Mouse (Mus musculus) CH12.LX (cell line): ENCODE results near the gene Mt1. TPM values are rescaled to one million over a fixed set of nuclear protein-coding genes. Genes with fewer than 3 reads are reported as not detected.

Experiments
- DNase-seq: peaks from one replicate; pipeline ENCODE4 v3.0.0-alpha.2; 2013; ENCODE audit errors: extremely low read depth
- H3K27ac ChIP-seq: 2 replicates; pipeline ENCODE4 v1.5.1; 2012; ENCODE audit warnings: low read depth, mild to moderate bottlenecking, control low read depth, moderate library complexity; ENCODE audit not compliant: insufficient read depth
- H3K27me3 ChIP-seq: replicated peaks from 2 replicates; pipeline ENCODE3; 2012; ENCODE audit warnings: inconsistent platforms
- H3K36me3 ChIP-seq, 2 experiments: replicated peaks in 1 of 2; 2 replicates each; pipeline versions ENCODE3 to v1.6.1; 2012; ENCODE audit warnings: inconsistent platforms in 1 of 2, low read length in 1 of 2, mild to moderate bottlenecking in 1 of 2, mixed read lengths in 1 of 2, moderate library complexity in 1 of 2; ENCODE audit not compliant: control insufficient read depth in 1 of 2, insufficient read depth in 1 of 2
- H3K4me1 ChIP-seq, 2 experiments: 2 replicates each; pipeline ENCODE4 v1.6.1; 2012; ENCODE audit warnings: inconsistent platforms in 1 of 2, moderate library complexity in 1 of 2; ENCODE audit not compliant: insufficient read depth in 2 of 2, control insufficient read depth in 1 of 2
- H3K4me2 ChIP-seq: 2 replicates; pipeline ENCODE4 v1.6.1; 2012; ENCODE audit warnings: low read depth, mild to moderate bottlenecking, control low read depth; ENCODE audit not compliant: poor library complexity, insufficient read depth, severe bottlenecking
- H3K4me3 ChIP-seq, 3 experiments: fragments of 150-350 bp in 1 of 3; sonication (generic) in 1 of 3; replicated peaks in 1 of 3; 2 replicates each; pipeline versions ENCODE3 to v1.5.1; 2011 to 2012; ENCODE audit warnings: low read depth in 2 of 3, low read length in 2 of 3, mild to moderate bottlenecking in 2 of 3, moderate library complexity in 2 of 3, control low read depth in 1 of 3, improper control_type of control experiment in 1 of 3, inconsistent platforms in 1 of 3, mixed read lengths in 1 of 3; ENCODE audit not compliant: poor library complexity in 1 of 3
- H3K79me2 ChIP-seq: replicated peaks from 2 replicates; pipeline ENCODE4 v1.6.1; 2012; ENCODE audit warnings: mild to moderate bottlenecking, moderate library complexity; ENCODE audit not compliant: control insufficient read depth, poor library complexity, insufficient read depth, severe bottlenecking; ENCODE audit errors: extremely low read depth
- H3K9ac ChIP-seq: 2 replicates; pipeline ENCODE4 v1.6.1; 2012; ENCODE audit warnings: low read depth, mild to moderate bottlenecking, control low read depth, moderate library complexity; ENCODE audit not compliant: insufficient read depth
- H3K9me3 ChIP-seq: replicated peaks from 2 replicates; pipeline ENCODE3; 2012; ENCODE audit warnings: low read length, inconsistent platforms, mixed read lengths
- BHLHE40 ChIP-seq: IDR thresholded peaks from 2 replicates; pipeline ENCODE4 v1.6.1; 2011; ENCODE audit warnings: mild to moderate bottlenecking, low read depth, low read length, improper control_type of control experiment
- CHD1 ChIP-seq: IDR thresholded peaks from 2 replicates; pipeline ENCODE4 v1.6.1; 2012; ENCODE audit warnings: low read depth, low read length, improper control_type of control experiment, inconsistent platforms
- CTCF ChIP-seq, 2 experiments: IDR thresholded peaks in 1 of 2; conservative IDR thresholded peaks in 1 of 2; 2 replicates each; pipeline ENCODE4 v1.5.1; 2011 to 2012; ENCODE audit warnings: low read depth in 2 of 2, low read length in 2 of 2, improper control_type of control experiment in 1 of 2, inconsistent platforms in 1 of 2, mild to moderate bottlenecking in 1 of 2, moderate library complexity in 1 of 2
- ELF1 ChIP-seq: IDR thresholded peaks from 2 replicates; pipeline ENCODE4 v1.6.1; 2014; ENCODE audit warnings: low read depth, mild to moderate bottlenecking, inconsistent platforms, low read length, improper control_type of control experiment
- EP300 ChIP-seq: IDR thresholded peaks from 2 replicates; pipeline ENCODE4 v1.6.1; 2011; ENCODE audit warnings: low read length, improper control_type of control experiment
- ETS1 ChIP-seq: conservative IDR thresholded peaks from 2 replicates; pipeline ENCODE4 v1.6.1; 2012; ENCODE audit warnings: low read depth, mild to moderate bottlenecking, inconsistent platforms, low read length, improper control_type of control experiment, moderate library complexity
- GABPA ChIP-seq: IDR thresholded peaks from 2 replicates; pipeline ENCODE4 v1.6.1; 2012; ENCODE audit warnings: low read depth, low read length, improper control_type of control experiment, inconsistent platforms; ENCODE audit not compliant: insufficient replicate concordance
- IRF4 ChIP-seq: IDR thresholded peaks from 2 replicates; pipeline ENCODE4 v1.6.1; 2014; ENCODE audit warnings: low read depth, mild to moderate bottlenecking, inconsistent platforms, low read length, improper control_type of control experiment
- JUN ChIP-seq: IDR thresholded peaks from 2 replicates; pipeline ENCODE4 v1.6.1; 2011; ENCODE audit warnings: low read depth, mild to moderate bottlenecking, low read length, improper control_type of control experiment, moderate library complexity; ENCODE audit not compliant: insufficient read depth
- KAT2A ChIP-seq: IDR thresholded peaks from 2 replicates; pipeline ENCODE4 v1.6.1; 2012; ENCODE audit warnings: low read length, improper control_type of control experiment, inconsistent platforms; ENCODE audit not compliant: insufficient replicate concordance
- MAFK ChIP-seq: IDR thresholded peaks from 2 replicates; pipeline ENCODE4 v1.6.1; 2011; ENCODE audit warnings: low read length, improper control_type of control experiment; ENCODE audit not compliant: insufficient replicate concordance
- MAX ChIP-seq: IDR thresholded peaks from 2 replicates; pipeline ENCODE4 v1.6.1; 2011; ENCODE audit warnings: low read length, improper control_type of control experiment
- MEF2A ChIP-seq: IDR thresholded peaks from 2 replicates; pipeline ENCODE4 v1.6.1; 2014; ENCODE audit warnings: low read depth, mild to moderate bottlenecking, inconsistent platforms, low read length, improper control_type of control experiment, borderline replicate concordance
- MXI1 ChIP-seq: IDR thresholded peaks from 2 replicates; pipeline ENCODE4 v1.6.1; 2011; ENCODE audit warnings: mild to moderate bottlenecking, low read depth, low read length, improper control_type of control experiment
- NELFE ChIP-seq: IDR thresholded peaks from 2 replicates; pipeline ENCODE4 v1.6.1; 2011; ENCODE audit warnings: low read depth, low read length, improper control_type of control experiment
- POLR2A ChIP-seq: IDR thresholded peaks from 2 replicates; pipeline ENCODE4 v1.6.1; 2011; ENCODE audit warnings: low read depth, mild to moderate bottlenecking, improper control_type of control experiment, low read length
- POLR2AphosphoS2 ChIP-seq: IDR thresholded peaks from 2 replicates; pipeline ENCODE4 v1.6.1; 2011; ENCODE audit warnings: low read depth, low read length, improper control_type of control experiment
- TBP ChIP-seq: conservative IDR thresholded peaks from 2 replicates; pipeline ENCODE4 v1.6.1; 2011; ENCODE audit warnings: low read depth, low read length, improper control_type of control experiment
- TCF12 ChIP-seq: IDR thresholded peaks from 2 replicates; pipeline ENCODE4 v1.6.1; 2014; ENCODE audit warnings: low read depth, mild to moderate bottlenecking, inconsistent platforms, low read length, improper control_type of control experiment
- ZMIZ1 ChIP-seq: IDR thresholded peaks from 2 replicates; pipeline ENCODE4 v1.6.1; 2012; ENCODE audit warnings: low read depth, mild to moderate bottlenecking, inconsistent platforms, low read length, improper control_type of control experiment
- ZNF384 ChIP-seq: IDR thresholded peaks from 2 replicates; pipeline ENCODE4 v1.6.1; 2012; ENCODE audit warnings: low read depth, low read length, improper control_type of control experiment, inconsistent platforms
- dilution Hi-C: fragments of 300-500 bp; cut with MboI; formaldehyde crosslinking; loops from 2 replicates; pipeline ENCODE4 v1.14.3; 2020; ENCODE audit warnings: low sequenced_read_pairs; ENCODE audit not compliant: extremely low pct_unique_long_range_greater_than_20kb, extremely low pct_ligation_motif_present
- in situ Hi-C: fragments of 300-500 bp; cut with MboI; formaldehyde crosslinking; loops from 3 replicates; pipeline ENCODE4 v1.14.3; 2019; ENCODE audit warnings: low sequenced_read_pairs, low pct_ligation_motif_present, low pct_unique_long_range_greater_than_20kb, mixed read lengths
- polyA plus RNA-seq: library from polyadenylated mRNA; unstranded; fragments of >175 nt; gene quantifications from 2 replicates; pipeline ENCODE4 v1.2.1, GENCODE M21; 2012; ENCODE audit warnings: low read depth; ENCODE audit not compliant: insufficient read length
- total RNA-seq, 2 experiments: library from RNA; depleted of rRNA; stranded (reverse); fragments of 300-350 nt in 1 of 2; fragments of >200 nt in 1 of 2; gene quantifications; 2 replicates each; pipeline ENCODE4 v1.2.3; 2012 to 2014

Mt1 gene
- total and polyA plus RNA-seq, 3 experiments = 19.9 to 239 (median 62.7) TPM

- TF ChIP-seq MXI1 = no peak
- no peak for TF ChIP-seq IRF4
- no peak for TF ChIP-seq POLR2AphosphoS2
- no peak for TF ChIP-seq ELF1
- TF ChIP-seq CHD1 = no peak
- TF ChIP-seq NELFE = no peak
- Histone ChIP-seq H3K79me2 (no peaks in the 10 kb centered on the region; the same call in 1 of the 2 replicates), H3K36me3 (no peaks in the 10 kb centered on the region), H3K4me2 (no peak overlapping the region), H3K27ac (no peak overlapping the region), H3K4me1 (peaks cover 8 to 21% of the 10 kb centered on the region in 2 experiments), H3K9ac (no peak overlapping the region), H3K4me3 (no peak overlapping the region), H3K9me3 (no peaks in the 10 kb centered on the region), H3K27me3 (peaks cover 52% of the 10 kb centered on the region)
- dilution Hi-C loops = no loop called here
- in situ Hi-C loops = loop anchor here (5.0 kb wide), 1 partner anchor 33 kb away; no protein-coding TSS in a partner anchor
- DNase-seq = no peak
Observed at GRCm38 (mm10) chr8:94169547-94169946, 9.3 kb upstream of the Mt1 start.

GRCm38 (mm10) chr8:94171321-94171755 lies 7.5 kb upstream of the Mt1 start:
- Histone ChIP-seq H3K27me3 (peaks cover 67% of the 10 kb centered on the region), H3K79me2 (no peaks in the 10 kb centered on the region; the same call in 1 of the 2 replicates), H3K4me1 (peaks cover 9 to 21% of the 10 kb centered on the region in 2 experiments), H3K4me2 (peak overlapping the region; percentile 64), H3K36me3 (no peaks in the 10 kb centered on the region), H3K9me3 (no peaks in the 10 kb centered on the region), H3K9ac (peak overlapping the region; percentile 54; the same call in 1 of the 2 replicates), H3K4me3 (no peak overlapping the region), H3K27ac (no peak overlapping the region)
- in situ Hi-C loops = no loop called here
- dilution Hi-C loops = no loop called here
- no peak for TF ChIP-seq CTCF (conservative IDR thresholded peaks at IDR 0.05 in 1 of 2, IDR thresholded peaks at IDR 0.05 in 1 of 2; ENCODE audit: low read depth in 2 of 2, low read length in 2 of 2)
- TF ChIP-seq BHLHE40 = no peak
- no peak for TF ChIP-seq MEF2A
- TF ChIP-seq MAFK = no peak
- TF ChIP-seq ETS1 = no peak
- no peak for TF ChIP-seq MAX
- no peak for TF ChIP-seq JUN
- TF ChIP-seq POLR2A = no peak
- TF ChIP-seq GABPA = no peak
- TF ChIP-seq ZNF384 = no peak
- no peak for TF ChIP-seq EP300
- no peak for TF ChIP-seq CHD1
- TF ChIP-seq KAT2A = no peak
- TF ChIP-seq TCF12 = no peak
- TF ChIP-seq IRF4 = no peak
- TF ChIP-seq TBP = no peak
- no peak for TF ChIP-seq ZMIZ1
- DNase-seq = no peak
